Mouse (Mus musculus): ENCODE results near the gene Atp2b2. TPM values are rescaled to one million over a fixed set of nuclear protein-coding genes. Genes with fewer than 3 reads are reported as not detected.

Gene Atp2b2
- polyA plus RNA-seq, 1 experiment from 2014 or later = 5.2 TPM

DNA sequence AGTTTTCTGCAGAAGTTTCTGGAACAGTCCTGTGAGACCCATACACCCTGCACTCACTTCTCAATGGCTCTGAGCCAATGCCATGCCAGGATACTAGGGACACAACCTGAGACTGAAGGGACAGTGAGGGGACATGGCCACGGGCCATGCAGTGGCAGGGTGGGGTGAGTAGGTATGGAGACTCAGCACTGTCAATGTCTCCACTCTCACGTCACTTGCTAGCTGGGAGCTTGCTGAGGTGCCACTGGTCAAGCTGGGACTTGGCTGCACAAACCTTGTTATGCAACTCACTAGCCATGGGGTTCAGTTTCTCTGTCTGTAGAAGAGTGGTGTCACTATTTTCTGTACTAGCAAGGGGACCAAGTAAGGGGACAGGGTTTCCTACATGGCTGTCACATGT is 167.2 kb downstream of the Atp2b2 start:
- Histone ChIP-seq H3K4me1 (ENCODE audit: control insufficient read depth, insufficient read depth, low read length) (no peaks in the 10 kb centered on the region), H3K27ac (ENCODE audit: low read depth, low read length) (no peak overlapping the region), H3K4me2 (ENCODE audit: low read depth) (no peak overlapping the region), H3K27me3 (ENCODE audit: control insufficient read depth, insufficient read depth, low read length) (no peaks in the 10 kb centered on the region), H3K4me3 (ENCODE audit: low read depth, low read length) (no peak overlapping the region), H3K36me3 (ENCODE audit: control insufficient read depth, insufficient read depth, low read length) (no peaks in the 10 kb centered on the region), H3K9ac (ENCODE audit: low read length) (no peak overlapping the region), H3K9me3 (ENCODE audit: control insufficient read depth, low read length) (no peaks in the 10 kb centered on the region)
- ATAC-seq (ENCODE audit: insufficient read depth, low FRiP score, low TSS enrichment) (no peak), DNase-seq (ENCODE audit: low spot score) (no peak)
- 80% methylated on average over 2 of the region's 2 CpGs for WGBS

DNA sequence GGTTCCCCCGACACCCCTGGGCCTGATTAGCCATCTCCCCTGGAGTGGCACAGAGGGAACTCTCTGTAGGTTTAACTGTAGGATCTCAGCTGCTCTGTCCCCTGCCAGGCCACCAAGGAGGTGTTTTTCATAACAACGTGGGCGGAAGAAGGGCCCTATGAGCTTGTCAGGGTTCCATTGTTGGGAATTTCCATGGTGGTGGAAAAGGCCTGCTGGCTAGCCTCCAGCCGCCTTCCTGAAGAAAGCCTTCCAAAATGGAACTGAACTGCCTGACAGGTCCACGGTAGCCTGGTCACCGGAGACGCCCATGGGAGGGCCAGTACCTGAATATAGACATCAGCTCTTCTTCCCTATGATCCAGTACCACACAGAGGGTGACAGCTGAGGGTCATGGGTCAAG is 169.8 kb downstream of the Atp2b2 start:
- WGBS = 69% methylated on average over 7 of the region's 7 CpGs

DNA sequence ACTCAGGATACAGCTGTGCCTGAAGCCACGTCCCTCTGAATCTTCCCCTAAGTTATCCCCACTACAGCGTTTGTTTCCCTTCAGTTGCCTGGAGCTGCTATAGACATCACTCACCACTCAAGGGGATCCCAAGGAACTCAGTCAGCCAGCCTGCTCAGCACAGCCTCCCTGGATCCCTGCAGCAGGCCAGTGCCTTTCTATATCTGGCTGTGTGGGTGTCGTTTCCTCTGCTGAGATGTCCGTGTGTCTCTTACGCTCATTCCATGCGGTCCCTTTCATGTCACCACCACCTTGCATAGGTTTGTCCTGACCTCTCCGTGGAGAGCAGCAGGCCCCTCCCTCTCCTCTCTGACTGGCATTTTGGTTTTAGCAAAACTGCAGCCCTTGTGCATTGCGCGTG is 171.6 kb downstream of the Atp2b2 start:
- Histone ChIP-seq H3K4me1 (ENCODE audit: control insufficient read depth, insufficient read depth, low read length) (no peaks in the 10 kb centered on the region), H3K9me3 (ENCODE audit: control insufficient read depth, low read length) (no peaks in the 10 kb centered on the region), H3K36me3 (ENCODE audit: control insufficient read depth, insufficient read depth, low read length) (no peaks in the 10 kb centered on the region), H3K4me3 (ENCODE audit: low read depth, low read length) (no peak overlapping the region), H3K9ac (ENCODE audit: low read length) (no peak overlapping the region), H3K27me3 (ENCODE audit: control insufficient read depth, insufficient read depth, low read length) (no peaks in the 10 kb centered on the region), H3K4me2 (ENCODE audit: low read depth) (no peak overlapping the region), H3K27ac (ENCODE audit: low read depth, low read length) (no peak overlapping the region)
- DNase-seq (ENCODE audit: low spot score) (no peak), ATAC-seq (ENCODE audit: insufficient read depth, low FRiP score, low TSS enrichment) (no peak)
- 75% methylated on average over 9 of the region's 9 CpGs for WGBS

More for the DNA sequence above, 169.8 kb downstream of the Atp2b2 start:
- Histone ChIP-seq H3K4me1 (ENCODE audit: control insufficient read depth, insufficient read depth, low read length) (no peaks in the 10 kb centered on the region), H3K36me3 (ENCODE audit: control insufficient read depth, insufficient read depth, low read length) (no peaks in the 10 kb centered on the region), H3K27me3 (ENCODE audit: control insufficient read depth, insufficient read depth, low read length) (no peaks in the 10 kb centered on the region), H3K27ac (ENCODE audit: low read depth, low read length) (no peak overlapping the region), H3K9ac (ENCODE audit: low read length) (no peak overlapping the region), H3K4me3 (ENCODE audit: low read depth, low read length) (no peak overlapping the region), H3K9me3 (ENCODE audit: control insufficient read depth, low read length) (no peaks in the 10 kb centered on the region), H3K4me2 (ENCODE audit: low read depth) (no peak overlapping the region)
- DNase-seq (ENCODE audit: low spot score) (no peak), ATAC-seq (ENCODE audit: insufficient read depth, low FRiP score, low TSS enrichment) (no peak)

DNA sequence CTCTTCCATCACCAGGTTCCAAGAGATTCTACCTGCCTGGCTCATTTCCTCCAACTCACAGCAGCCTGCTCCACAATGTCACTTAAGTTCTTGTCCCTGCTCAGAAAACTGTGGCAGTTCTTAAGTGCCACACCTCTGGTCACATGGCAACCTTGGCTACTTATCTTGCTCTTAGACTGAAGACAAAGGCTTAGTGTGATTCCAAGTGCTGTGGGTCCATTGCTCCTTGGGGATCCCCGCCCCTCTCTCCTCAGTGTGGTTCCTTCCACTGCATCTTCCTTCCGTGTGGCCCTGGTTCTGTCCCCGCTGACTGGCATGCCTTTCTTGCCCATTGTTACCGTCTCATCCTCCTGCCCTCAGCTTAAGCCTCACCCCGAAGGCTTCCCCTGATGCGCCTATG is 173.9 kb downstream of the Atp2b2 start:
- H3K27ac ChIP-seq (ENCODE audit: low read depth, low read length) = no peak overlapping the region
- DNase-seq (ENCODE audit: low spot score) (no peak), ATAC-seq (ENCODE audit: insufficient read depth, low FRiP score, low TSS enrichment) (no peak)
- H3K9me3 ChIP-seq (ENCODE audit: control insufficient read depth, low read length) = no peaks in the 10 kb centered on the region
- WGBS = 88% methylated on average over 6 of the region's 6 CpGs
- no peaks in the 10 kb centered on the region for H3K4me1 ChIP-seq (ENCODE audit: control insufficient read depth, insufficient read depth, low read length)
- H3K4me3 ChIP-seq (ENCODE audit: low read depth, low read length) = no peak overlapping the region
- H3K4me2 ChIP-seq (ENCODE audit: low read depth) = no peak overlapping the region
- H3K9ac ChIP-seq (ENCODE audit: low read length) = no peak overlapping the region
- no peaks in the 10 kb centered on the region for H3K36me3 ChIP-seq (ENCODE audit: control insufficient read depth, insufficient read depth, low read length)
- no peaks in the 10 kb centered on the region for H3K27me3 ChIP-seq (ENCODE audit: control insufficient read depth, insufficient read depth, low read length)

DNA sequence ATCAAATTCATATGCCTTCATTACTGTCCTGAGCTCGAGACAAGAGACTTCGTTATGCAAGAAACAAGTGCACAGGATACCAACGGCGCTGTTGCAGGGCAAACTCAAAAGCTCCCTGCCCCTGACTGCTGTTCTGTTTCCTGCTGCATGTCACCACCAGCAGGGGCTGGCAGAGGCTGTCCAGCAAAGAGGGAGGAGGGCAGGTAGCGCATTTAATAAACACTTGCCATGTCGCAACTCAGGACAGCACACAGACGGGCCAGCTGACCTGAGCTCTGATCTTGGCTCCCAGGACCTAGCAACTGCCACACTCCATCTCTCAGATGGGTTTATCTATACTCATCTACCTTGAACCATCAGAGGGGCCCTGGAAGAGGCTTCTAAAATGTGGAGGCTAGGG is 176.7 kb downstream of the Atp2b2 start:
- Histone ChIP-seq H3K4me1 (ENCODE audit: control insufficient read depth, insufficient read depth, low read length) (0 out of 2 replicates have a peak, but pooled peaks cover 1% of the 10 kb centered on the region), H3K4me2 (ENCODE audit: low read depth) (no peak overlapping the region), H3K27ac (ENCODE audit: low read depth, low read length) (no peak overlapping the region), H3K36me3 (ENCODE audit: control insufficient read depth, insufficient read depth, low read length) (no peaks in the 10 kb centered on the region), H3K9ac (ENCODE audit: low read length) (no peak overlapping the region), H3K9me3 (ENCODE audit: control insufficient read depth, low read length) (no peaks in the 10 kb centered on the region), H3K4me3 (ENCODE audit: low read depth, low read length) (no peak overlapping the region), H3K27me3 (ENCODE audit: control insufficient read depth, insufficient read depth, low read length) (no peaks in the 10 kb centered on the region)
- ATAC-seq (ENCODE audit: insufficient read depth, low FRiP score, low TSS enrichment) (no peak), DNase-seq (ENCODE audit: low spot score) (peak; percentile 3)
- WGBS = 87% methylated on average over 7 of the region's 7 CpGs

DNA sequence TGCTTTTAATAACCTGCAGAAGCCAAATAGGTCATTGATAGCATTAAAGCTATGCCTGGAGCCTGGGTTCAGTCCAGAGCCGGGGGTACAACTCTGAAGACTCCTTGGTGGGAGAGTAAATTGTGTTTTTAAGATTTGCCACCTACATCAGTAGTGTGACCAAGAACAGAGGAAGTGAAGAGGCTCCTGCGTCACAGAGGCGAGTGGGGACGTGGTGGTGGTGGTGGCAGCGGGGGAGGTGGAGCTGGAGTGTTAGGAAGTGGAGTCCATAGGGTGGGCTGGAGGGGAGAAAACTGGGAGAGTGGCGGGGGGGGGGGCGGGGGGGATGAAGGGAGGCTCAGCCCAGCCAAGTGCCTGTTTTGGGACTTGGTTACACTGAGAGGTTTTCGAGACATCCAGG is 177.6 kb downstream of the Atp2b2 start:
- H3K4me2 ChIP-seq (ENCODE audit: low read depth) = no peak overlapping the region
- ATAC-seq (ENCODE audit: insufficient read depth, low FRiP score, low TSS enrichment) = no peak
- WGBS = 73% methylated on average over 7 of the region's 8 CpGs
- no peaks in the 10 kb centered on the region for H3K36me3 ChIP-seq (ENCODE audit: control insufficient read depth, insufficient read depth, low read length)
- DNase-seq (ENCODE audit: low spot score) = peak; percentile 1
- no peak overlapping the region for H3K9ac ChIP-seq (ENCODE audit: low read length)
- 0 out of 2 replicates have a peak, but pooled peaks cover 2% of the 10 kb centered on the region for H3K4me1 ChIP-seq (ENCODE audit: control insufficient read depth, insufficient read depth, low read length)
- H3K27ac ChIP-seq (ENCODE audit: low read depth, low read length) = no peak overlapping the region
- H3K4me3 ChIP-seq (ENCODE audit: low read depth, low read length) = no peak overlapping the region
- H3K27me3 ChIP-seq (ENCODE audit: control insufficient read depth, insufficient read depth, low read length) = no peaks in the 10 kb centered on the region
- no peaks in the 10 kb centered on the region for H3K9me3 ChIP-seq (ENCODE audit: control insufficient read depth, low read length)

DNA sequence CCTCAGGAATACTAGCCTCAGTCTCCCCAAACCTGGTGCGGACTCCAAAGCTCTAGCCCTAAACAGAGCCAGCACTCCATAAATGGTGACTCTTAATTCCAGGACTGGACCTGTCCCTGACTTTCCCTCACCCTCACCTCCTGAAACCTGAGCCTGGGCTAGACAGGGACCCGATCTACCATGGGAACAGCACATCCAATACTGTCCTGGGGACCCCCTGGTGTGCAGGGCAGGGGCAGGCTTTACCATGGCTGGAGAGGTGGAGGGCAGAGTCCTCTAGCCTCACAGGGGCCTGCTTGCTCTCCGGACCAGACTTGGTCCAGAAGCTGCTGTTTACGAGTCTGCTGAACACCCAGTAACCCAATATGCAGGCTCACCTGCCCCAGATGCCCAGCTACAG is 179.5 kb downstream of the Atp2b2 start:
- ATAC-seq (ENCODE audit: insufficient read depth, low FRiP score, low TSS enrichment) (no peak), DNase-seq (ENCODE audit: low spot score) (no peak)
- no peaks in the 10 kb centered on the region for H3K9me3 ChIP-seq (ENCODE audit: control insufficient read depth, low read length)
- no peak overlapping the region for H3K9ac ChIP-seq (ENCODE audit: low read length)
- WGBS = 73% methylated on average over 4 of the region's 4 CpGs
- H3K4me3 ChIP-seq (ENCODE audit: low read depth, low read length) = no peak overlapping the region
- no peaks in the 10 kb centered on the region for H3K36me3 ChIP-seq (ENCODE audit: control insufficient read depth, insufficient read depth, low read length)
- H3K27me3 ChIP-seq (ENCODE audit: control insufficient read depth, insufficient read depth, low read length) = no peaks in the 10 kb centered on the region
- 0 out of 2 replicates have a peak, but pooled peaks cover 2% of the 10 kb centered on the region for H3K4me1 ChIP-seq (ENCODE audit: control insufficient read depth, insufficient read depth, low read length)
- H3K27ac ChIP-seq (ENCODE audit: low read depth, low read length) = no peak overlapping the region
- H3K4me2 ChIP-seq (ENCODE audit: low read depth) = no peak overlapping the region

DNA sequence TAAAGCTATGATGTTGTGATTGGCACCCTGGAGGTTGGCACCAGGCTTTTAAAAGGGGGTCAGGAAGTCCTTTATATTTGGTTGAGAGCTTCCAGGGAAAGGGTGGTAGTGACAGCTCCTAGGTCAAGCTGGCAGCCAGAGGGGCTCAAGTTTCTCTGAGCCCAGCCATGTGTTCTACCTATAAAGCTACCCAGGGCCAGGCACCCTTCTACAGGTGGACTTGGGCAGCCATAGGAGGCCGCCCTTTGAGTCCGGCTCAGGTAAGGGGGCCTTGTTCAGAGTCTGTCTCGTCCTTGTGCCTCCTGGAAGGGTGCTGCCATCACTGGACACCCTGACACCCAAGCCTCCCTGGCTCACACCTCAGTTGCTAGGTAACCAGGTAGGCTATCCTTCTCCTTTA is 180.5 kb downstream of the Atp2b2 start:
- ATAC-seq (ENCODE audit: insufficient read depth, low FRiP score, low TSS enrichment) = no peak
- H3K9ac ChIP-seq (ENCODE audit: low read length) = no peak overlapping the region
- 0 out of 2 replicates have a peak, but pooled peaks cover 2% of the 10 kb centered on the region for H3K4me1 ChIP-seq (ENCODE audit: control insufficient read depth, insufficient read depth, low read length)
- 86% methylated on average over 3 of the region's 3 CpGs for WGBS
- H3K36me3 ChIP-seq (ENCODE audit: control insufficient read depth, insufficient read depth, low read length) = no peaks in the 10 kb centered on the region
- H3K27me3 ChIP-seq (ENCODE audit: control insufficient read depth, insufficient read depth, low read length) = no peaks in the 10 kb centered on the region
- H3K27ac ChIP-seq (ENCODE audit: low read depth, low read length) = no peak overlapping the region
- H3K4me2 ChIP-seq (ENCODE audit: low read depth) = no peak overlapping the region
- H3K4me3 ChIP-seq (ENCODE audit: low read depth, low read length) = no peak overlapping the region
- H3K9me3 ChIP-seq (ENCODE audit: control insufficient read depth, low read length) = no peaks in the 10 kb centered on the region
- DNase-seq (ENCODE audit: low spot score) = no peak

DNA sequence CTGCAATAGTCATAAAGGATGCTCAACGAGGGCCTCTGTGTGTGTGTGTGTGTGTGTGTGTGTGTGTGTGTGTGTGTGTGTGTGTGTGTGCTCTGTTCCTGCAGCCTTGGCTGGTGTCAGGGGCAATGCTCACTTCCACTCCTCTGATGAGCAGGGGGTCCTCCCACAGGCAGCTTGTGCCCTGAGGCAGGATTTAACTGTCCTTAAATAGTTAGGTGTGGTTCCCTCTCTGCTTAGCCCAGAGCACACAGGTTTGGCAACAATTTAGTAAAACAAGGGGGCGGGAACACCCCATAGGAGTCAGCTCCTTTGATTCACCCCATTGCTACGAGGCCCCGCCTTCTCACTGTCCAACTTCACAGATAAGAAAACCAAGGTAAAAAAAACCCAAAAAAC is 181.0 kb downstream of the Atp2b2 start:
- DNase-seq (ENCODE audit: low spot score) = no peak

More for the DNA sequence above, 181.0 kb downstream of the Atp2b2 start:
- Histone ChIP-seq H3K4me1 (ENCODE audit: control insufficient read depth, insufficient read depth, low read length) (0 out of 2 replicates have a peak, but pooled peaks cover 2% of the 10 kb centered on the region), H3K4me3 (ENCODE audit: low read depth, low read length) (no peak overlapping the region), H3K27me3 (ENCODE audit: control insufficient read depth, insufficient read depth, low read length) (no peaks in the 10 kb centered on the region), H3K9me3 (ENCODE audit: control insufficient read depth, low read length) (no peaks in the 10 kb centered on the region), H3K4me2 (ENCODE audit: low read depth) (no peak overlapping the region), H3K9ac (ENCODE audit: low read length) (no peak overlapping the region), H3K27ac (ENCODE audit: low read depth, low read length) (no peak overlapping the region), H3K36me3 (ENCODE audit: control insufficient read depth, insufficient read depth, low read length) (no peaks in the 10 kb centered on the region)
- ATAC-seq (ENCODE audit: insufficient read depth, low FRiP score, low TSS enrichment) = no peak
- WGBS = 58% methylated on average over 4 of the region's 4 CpGs
